Mouse (Mus musculus): Measurements from ENCODE around the gene Pgs1.

The Pgs1 gene

GRCm38 (mm10) chr11:118043293-118043907, 57.3 kb downstream of the Pgs1 start:
- no peak for DNase-seq (ENCODE audit: extremely low read depth, low read depth)

- DNase-seq (ENCODE audit: extremely low read depth, low read depth), result no peak
Observed at GRCm38 (mm10) chr11:118049641-118050040, 63.5 kb downstream of the Pgs1 start.

- DNase-seq (ENCODE audit: extremely low read depth, low read depth), result no peak
Observed at GRCm38 (mm10) chr11:118050174-118050573, 64.1 kb downstream of the Pgs1 start.

- DNase-seq (ENCODE audit: extremely low read depth, low read depth), result no peak
Observed at GRCm38 (mm10) chr11:118058367-118058766, 72.3 kb downstream of the Pgs1 start.

GRCm38 (mm10) chr11:118058872-118059271, 72.8 kb downstream of the Pgs1 start:
- no peak for DNase-seq (ENCODE audit: extremely low read depth, low read depth)

GRCm38 (mm10) chr11:118060038-118060437, 73.9 kb downstream of the Pgs1 start:
- DNase-seq (ENCODE audit: extremely low read depth, low read depth), result no peak

- no peak for DNase-seq (ENCODE audit: extremely low read depth, low read depth)
Observed at GRCm38 (mm10) chr11:118067588-118067987, 81.5 kb downstream of the Pgs1 start.

GRCm38 (mm10) chr11:118068812-118069332, 82.8 kb downstream of the Pgs1 start:
- no peak for DNase-seq (ENCODE audit: extremely low read depth, low read depth)

- no peak for DNase-seq (ENCODE audit: extremely low read depth, low read depth)
Observed at GRCm38 (mm10) chr11:118071227-118071912, 85.3 kb downstream of the Pgs1 start.

Measured in MEL-GATA-1-ER (cell line).